Mouse (Mus musculus) hindbrain, embryonic 10.5 days (tissue): ENCODE data around the gene Bsn. TPM values are rescaled to one million over a fixed set of nuclear protein-coding genes. Genes with fewer than 3 reads are reported as not detected.

Experiments used
- DNase-seq: peaks from one replicate; pipeline ENCODE4 v3.0.0-alpha.2; 2017; ENCODE audit warnings: low spot score
- H3K27ac ChIP-seq: fragments of 300-500 bp; sonication (generic); 2 replicates; pipeline ENCODE4 v1.5.1; 2016; ENCODE audit warnings: mild to moderate bottlenecking, moderate library complexity
- H3K27me3 ChIP-seq: fragments of 300-500 bp; sonication (generic); 2 replicates; pipeline ENCODE4 v1.6.1; 2016; ENCODE audit warnings: mild to moderate bottlenecking; ENCODE audit not compliant: poor library complexity, insufficient read depth, severe bottlenecking
- H3K36me3 ChIP-seq: fragments of 300-500 bp; sonication (generic); 2 replicates; pipeline ENCODE4 v1.6.1; 2016; ENCODE audit warnings: mild to moderate bottlenecking, moderate library complexity
- H3K4me1 ChIP-seq: fragments of 300-500 bp; sonication (generic); replicated peaks from 2 replicates; pipeline ENCODE4 v1.6.1; 2016; ENCODE audit warnings: mild to moderate bottlenecking
- H3K4me3 ChIP-seq: fragments of 300-500 bp; sonication (generic); 2 replicates; pipeline ENCODE4 v1.5.1; 2016; ENCODE audit warnings: mild to moderate bottlenecking, moderate library complexity
- H3K9me3 ChIP-seq: fragments of 300-500 bp; sonication (generic); 2 replicates; pipeline ENCODE4 v1.6.1; 2016; ENCODE audit warnings: mild to moderate bottlenecking, moderate library complexity
- WGBS: fragments of 180-500 bp; shearing (Covaris S2); methylation state at CpG from one replicate; pipeline ENCODE4 v1.1.7; 2016; 5-methylcytosine and 5-hydroxymethylcytosine counted together
- polyA plus RNA-seq: library from polyadenylated mRNA; unstranded; fragments of >200 nt; fragmentation: Nextera tagmentation; extraction: Ambion mirVana; gene quantifications from 2 replicates; pipeline ENCODE4 v1.2.1, GENCODE M21; 2016

The Bsn gene
- polyA plus RNA-seq, 1 experiment from 2014 or later: 2.4 TPM

- Histone ChIP-seq H3K27ac (no peak overlapping the region), H3K4me1 (peaks cover 29% of the 10 kb centered on the region), H3K9me3 (no peaks in the 10 kb centered on the region), H3K36me3 (peaks cover 74% of the 10 kb centered on the region), H3K27me3 (no peaks in the 10 kb centered on the region), H3K4me3 (no peak overlapping the region)
- WGBS: 97% methylated on average over 7 of the region's 7 CpGs
- no peak for DNase-seq
Observed at GRCm38 (mm10) chr9:108090611-108091120, 99.5 kb downstream of the Bsn start.

DNA sequence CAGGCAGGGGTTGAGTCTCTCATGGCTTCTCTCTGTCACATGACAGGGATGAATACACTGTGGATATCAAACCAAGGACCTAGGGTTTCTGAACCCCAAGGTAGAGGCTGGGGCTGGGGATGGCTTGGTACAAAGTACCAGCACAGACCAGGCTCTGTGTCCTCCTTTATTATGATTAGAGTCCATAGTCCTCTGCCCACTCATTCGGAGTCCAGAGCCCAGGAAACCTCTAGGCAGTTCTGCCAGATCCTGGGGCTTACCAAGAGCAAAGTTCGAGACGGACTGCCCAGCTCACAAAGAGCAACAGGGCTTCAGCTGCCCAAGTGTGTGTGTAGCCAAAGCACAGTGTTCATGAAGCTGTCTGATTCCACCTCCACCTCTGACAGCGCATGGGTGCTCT, 104.9 kb downstream of the Bsn start:
- no peak for DNase-seq
- 94% methylated on average over 4 of the region's 4 CpGs for WGBS
- Histone ChIP-seq H3K27ac (no peak overlapping the region), H3K9me3 (no peaks in the 10 kb centered on the region), H3K27me3 (peaks cover 46% of the 10 kb centered on the region), H3K36me3 (peaks cover 68% of the 10 kb centered on the region), H3K4me3 (no peak overlapping the region), H3K4me1 (peaks cover 24% of the 10 kb centered on the region)

GRCm38 (mm10) chr9:108083561-108083960, 106.6 kb downstream of the Bsn start:
- WGBS: 86% methylated on average over 6 of the region's 6 CpGs
- peaks cover 51% of the 10 kb centered on the region for H3K27me3 ChIP-seq
- DNase-seq: no peak

DNA sequence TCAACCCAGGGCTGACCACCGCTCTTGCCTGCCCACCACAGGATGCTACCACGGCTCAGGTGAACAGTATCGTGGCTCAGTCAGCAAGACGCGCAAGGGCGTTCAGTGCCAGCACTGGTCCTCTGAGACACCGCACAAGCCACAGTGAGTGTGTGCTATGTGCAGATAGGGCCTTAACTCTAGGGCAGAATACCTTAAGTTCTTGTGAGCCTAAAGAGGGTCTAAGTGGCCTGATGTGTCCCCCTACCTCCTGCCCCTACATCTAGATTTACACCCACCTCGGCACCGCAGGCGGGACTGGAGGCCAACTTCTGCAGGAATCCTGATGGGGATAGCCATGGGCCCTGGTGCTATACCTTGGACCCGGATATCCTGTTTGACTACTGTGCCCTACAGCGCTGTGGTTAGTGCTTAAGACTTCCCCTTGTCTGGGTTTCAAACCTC, 107.2 kb downstream of the Bsn start, which contains the start of gene Rnf123:
TSS of gene Rnf123 (minus strand) at position 359 of the 444 bp plus-strand sequence.
- WGBS: 33% methylated on average over 12 of the region's 12 CpGs
- Histone ChIP-seq H3K4me1 (peaks cover 39% of the 10 kb centered on the region), H3K4me3 (peak within 1 kb of the TSS; percentile 14; the same call in 1 of the 2 replicates), H3K27ac (no peak within 1 kb of the TSS), H3K9me3 (no peaks in the 10 kb centered on the region), H3K36me3 (peaks cover 46% of the 10 kb centered on the region), H3K27me3 (peaks cover 51% of the 10 kb centered on the region)
- no peak for DNase-seq

More at GRCm38 (mm10) chr9:108083561-108083960, 106.6 kb downstream of the Bsn start:
- Histone ChIP-seq H3K4me1 (peaks cover 33% of the 10 kb centered on the region), H3K36me3 (peaks cover 51% of the 10 kb centered on the region), H3K27ac (no peak overlapping the region), H3K4me3 (no peak overlapping the region), H3K9me3 (no peaks in the 10 kb centered on the region)

- 8% methylated on average over 19 of the region's 19 CpGs for WGBS
Observed at GRCm38 (mm10) chr9:108082549-108082948, 107.6 kb downstream of the Bsn start.

GRCm38 (mm10) chr9:108080168-108080567, 110.0 kb downstream of the Bsn start, which contains the start of gene Mst1:
Mst1 (plus strand) TSS chr9:108080436.
- H3K4me3 ChIP-seq: peak within 1 kb of the TSS; percentile 87
- peak within 1 kb of the TSS; percentile 92 for H3K27ac ChIP-seq
- DNase-seq: no peak
- no peaks in the 10 kb centered on the region for H3K9me3 ChIP-seq
- H3K36me3 ChIP-seq: peaks cover 17% of the 10 kb centered on the region
- 72% methylated on average over 5 of the region's 5 CpGs for WGBS
- peaks cover 50% of the 10 kb centered on the region for H3K4me1 ChIP-seq
- H3K27me3 ChIP-seq: peaks cover 51% of the 10 kb centered on the region

More at GRCm38 (mm10) chr9:108082549-108082948, 107.6 kb downstream of the Bsn start:
- peaks cover 43% of the 10 kb centered on the region for H3K4me1 ChIP-seq
- peaks cover 51% of the 10 kb centered on the region for H3K27me3 ChIP-seq
- peaks cover 41% of the 10 kb centered on the region for H3K36me3 ChIP-seq
- H3K4me3 ChIP-seq: peak overlapping the region; percentile 14; the same call in 1 of the 2 replicates
- no peaks in the 10 kb centered on the region for H3K9me3 ChIP-seq
- DNase-seq: no peak
- H3K27ac ChIP-seq: no peak overlapping the region

- peaks cover 19% of the 10 kb centered on the region for H3K4me1 ChIP-seq
- peaks cover 35% of the 10 kb centered on the region for H3K36me3 ChIP-seq
- H3K27me3 ChIP-seq: no peaks in the 10 kb centered on the region
- H3K4me3 ChIP-seq: no peak overlapping the region
- DNase-seq: no peak
- 67% methylated on average over 7 of the region's 7 CpGs for WGBS
- H3K27ac ChIP-seq: no peak overlapping the region; the same call in 1 of the 2 replicates
- H3K9me3 ChIP-seq: no peaks in the 10 kb centered on the region
Observed at GRCm38 (mm10) chr9:108073141-108073930, 116.8 kb downstream of the Bsn start.

DNA sequence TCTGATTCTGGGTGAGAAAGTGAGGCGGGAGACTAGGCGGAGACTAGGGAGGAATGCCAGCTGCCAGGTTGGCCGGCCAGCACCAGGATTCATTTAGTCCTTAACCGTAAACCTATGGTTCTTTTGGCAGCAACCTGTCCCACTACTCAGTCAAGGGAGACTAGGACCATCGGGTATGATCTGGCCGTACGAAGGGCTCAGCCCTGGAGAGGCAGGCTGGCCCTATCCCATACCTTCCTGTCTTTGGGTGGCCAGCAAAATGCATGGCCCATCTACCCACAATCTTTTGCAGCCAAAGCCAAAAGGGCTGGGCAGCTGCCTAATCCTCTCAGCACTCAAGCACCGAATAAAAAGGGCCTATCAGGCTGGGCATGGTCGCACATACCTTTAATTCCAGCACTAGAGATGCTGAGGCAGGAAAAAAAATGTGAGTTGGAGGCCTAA, 117.7 kb downstream of the Bsn start:
- peaks cover 35% of the 10 kb centered on the region for H3K36me3 ChIP-seq
- no peaks in the 10 kb centered on the region for H3K27me3 ChIP-seq

GRCm38 (mm10) chr9:108071801-108072200, 118.4 kb downstream of the Bsn start:
- Histone ChIP-seq H3K36me3 (peaks cover 40% of the 10 kb centered on the region), H3K27ac (no peak overlapping the region), H3K4me3 (no peak overlapping the region), H3K4me1 (0 out of 2 replicates have a peak, but pooled peaks cover 5% of the 10 kb centered on the region), H3K9me3 (no peaks in the 10 kb centered on the region), H3K27me3 (no peaks in the 10 kb centered on the region)
- DNase-seq: no peak
- WGBS: 94% methylated on average over 4 of the region's 4 CpGs

More for the DNA sequence above, 117.7 kb downstream of the Bsn start:
- no peak overlapping the region for H3K4me3 ChIP-seq
- WGBS: 76% methylated on average over 9 of the region's 9 CpGs
- DNase-seq: no peak
- H3K4me1 ChIP-seq: peaks cover 11% of the 10 kb centered on the region
- H3K27ac ChIP-seq: no peak overlapping the region; the same call in 1 of the 2 replicates
- no peaks in the 10 kb centered on the region for H3K9me3 ChIP-seq

- no peak for DNase-seq
- 0 out of 2 replicates have a peak, but pooled peaks cover 5% of the 10 kb centered on the region for H3K4me1 ChIP-seq
- 95% methylated on average over 7 of the region's 7 CpGs for WGBS
- H3K9me3 ChIP-seq: no peaks in the 10 kb centered on the region
- H3K27me3 ChIP-seq: no peaks in the 10 kb centered on the region
- H3K27ac ChIP-seq: no peak overlapping the region
- peaks cover 55% of the 10 kb centered on the region for H3K36me3 ChIP-seq
- H3K4me3 ChIP-seq: no peak overlapping the region
Observed at GRCm38 (mm10) chr9:108069529-108069928, 120.7 kb downstream of the Bsn start.

GRCm38 (mm10) chr9:108069007-108069406, 121.2 kb downstream of the Bsn start:
- H3K4me3 ChIP-seq: no peak overlapping the region
- 89% methylated on average over 9 of the region's 9 CpGs for WGBS
- no peaks in the 10 kb centered on the region for H3K9me3 ChIP-seq
- DNase-seq: no peak
- H3K27ac ChIP-seq: no peak overlapping the region
- H3K36me3 ChIP-seq: peaks cover 60% of the 10 kb centered on the region
- 0 out of 2 replicates have a peak, but pooled peaks cover 5% of the 10 kb centered on the region for H3K4me1 ChIP-seq
- H3K27me3 ChIP-seq: no peaks in the 10 kb centered on the region

DNA sequence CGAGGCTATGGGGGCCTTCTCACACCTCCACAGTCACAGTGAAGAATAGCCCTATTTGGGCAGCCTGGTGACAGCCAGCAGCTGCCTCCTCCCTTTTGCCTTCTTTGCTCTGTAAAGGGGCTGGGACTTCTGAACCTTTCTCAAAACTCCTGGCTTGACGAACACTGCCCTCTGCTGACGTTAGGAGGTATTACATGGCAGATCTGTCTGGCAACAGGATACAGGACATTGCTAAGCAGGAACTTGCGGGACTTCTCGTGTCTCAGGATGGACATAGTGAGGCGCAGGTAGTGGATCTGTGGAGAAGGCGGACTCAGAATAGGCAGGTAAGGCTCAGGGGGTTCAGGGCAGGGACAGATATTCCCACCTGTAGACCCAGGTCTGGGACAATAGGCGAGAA, 122.3 kb downstream of the Bsn start:
- peak; percentile 88 for DNase-seq
- Histone ChIP-seq H3K9me3 (no peaks in the 10 kb centered on the region), H3K27ac (no peak overlapping the region), H3K36me3 (peaks cover 66% of the 10 kb centered on the region), H3K27me3 (no peaks in the 10 kb centered on the region), H3K4me1 (no peaks in the 10 kb centered on the region; the same call in 1 of the 2 replicates), H3K4me3 (no peak overlapping the region)
- 25% methylated on average over 8 of the region's 8 CpGs for WGBS

GRCm38 (mm10) chr9:108067199-108067598, 123.0 kb downstream of the Bsn start:
- Histone ChIP-seq H3K27me3 (no peaks in the 10 kb centered on the region), H3K36me3 (peaks cover 73% of the 10 kb centered on the region), H3K4me1 (no peaks in the 10 kb centered on the region; the same call in 1 of the 2 replicates), H3K27ac (no peak overlapping the region), H3K9me3 (no peaks in the 10 kb centered on the region), H3K4me3 (no peak overlapping the region)
- WGBS: 88% methylated on average over 7 of the region's 7 CpGs
- no peak for DNase-seq
